Mouse (Mus musculus) heart, embryonic 11.5 days (tissue): ENCODE measurements at regions not wholly inside any gene's neighbourhood (a gene's known extent, or its start where the extent isn't known, plus 50 kb on each side); places are given as distances from the start of the nearest gene placed in this dataset.

Source experiments
- ATAC-seq: fragments of 200-750 bp; cut with Nextera tagmentation; replicated peaks from 2 replicates; pipeline ENCODE4 v1.8.0; 2017; ENCODE audit warnings: moderate library complexity; ENCODE audit not compliant: insufficient number of reproducible peaks, low FRiP score, low TSS enrichment
- H3K27ac ChIP-seq: fragments of 300-500 bp; sonication (generic); 2 replicates; pipeline ENCODE4 v1.5.1; 2014; ENCODE audit warnings: mild to moderate bottlenecking, low read depth, low read length
- H3K27me3 ChIP-seq: fragments of 300-500 bp; sonication (generic); 2 replicates; pipeline ENCODE4 v1.6.1; 2014; ENCODE audit warnings: mild to moderate bottlenecking, low read length, mixed read lengths; ENCODE audit not compliant: control insufficient read depth, insufficient read depth
- H3K36me3 ChIP-seq: fragments of 300-500 bp; sonication (generic); 2 replicates; pipeline ENCODE4 v1.6.1; 2014; ENCODE audit warnings: mild to moderate bottlenecking, low read length, moderate library complexity, mixed read lengths; ENCODE audit not compliant: control insufficient read depth, insufficient read depth
- H3K4me1 ChIP-seq: fragments of 300-500 bp; sonication (generic); 2 replicates; pipeline ENCODE4 v1.6.1; 2014; ENCODE audit warnings: low read length; ENCODE audit not compliant: control insufficient read depth, insufficient read depth
- H3K4me2 ChIP-seq: fragments of 300-500 bp; sonication (generic); 2 replicates; pipeline ENCODE4 v1.6.1; 2014; ENCODE audit warnings: mild to moderate bottlenecking, moderate library complexity
- H3K4me3 ChIP-seq: fragments of 300-500 bp; sonication (generic); 2 replicates; pipeline ENCODE4 v1.5.1; 2014; ENCODE audit warnings: low read depth, low read length
- H3K9ac ChIP-seq: fragments of 300-500 bp; sonication (generic); 2 replicates; pipeline ENCODE4 v1.6.1; 2014; ENCODE audit warnings: mild to moderate bottlenecking, low read depth, low read length, moderate library complexity
- H3K9me3 ChIP-seq: fragments of 300-500 bp; sonication (generic); replicated peaks from 2 replicates; pipeline ENCODE4 v1.6.1; 2016; ENCODE audit warnings: low read length; ENCODE audit not compliant: control insufficient read depth
- WGBS: fragments of 180-500 bp; shearing (Covaris S2); extraction: QIAGEN DNeasy Blood & Tissue Kit; methylation state at CpG from one replicate; pipeline ENCODE4 v1.1.7; 2014; ENCODE audit not compliant: insufficient replicate concordance; 5-methylcytosine and 5-hydroxymethylcytosine counted together

DNA sequence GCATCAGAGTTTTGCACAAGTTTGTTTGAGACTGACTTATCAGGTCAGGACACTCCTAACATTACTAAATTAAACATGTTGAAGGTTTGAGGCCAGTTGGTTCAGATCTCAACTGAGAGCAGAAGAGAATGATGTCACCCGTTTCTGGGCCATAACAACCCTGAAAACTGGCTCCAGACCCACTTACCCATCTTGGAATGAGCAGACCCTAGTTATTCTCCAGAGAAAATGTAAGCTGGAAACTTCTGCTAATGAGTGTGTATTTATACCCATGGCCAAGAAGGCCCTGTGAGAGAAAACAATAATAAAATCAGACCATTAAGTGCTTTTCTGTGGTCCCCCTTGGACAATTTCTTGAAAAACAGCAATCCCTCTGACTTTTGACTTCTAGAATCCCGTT is 282.4 kb upstream of the Nfe2l3 start:
- H3K9ac ChIP-seq = no peak overlapping the region
- H3K4me2 ChIP-seq = no peak overlapping the region
- no peak overlapping the region for H3K27ac ChIP-seq
- no peak overlapping the region for H3K4me3 ChIP-seq
- no peaks in the 10 kb centered on the region for H3K36me3 ChIP-seq
- WGBS = 75% methylated on average over 2 of the region's 2 CpGs
- no peaks in the 10 kb centered on the region for H3K9me3 ChIP-seq
- no peaks in the 10 kb centered on the region for H3K27me3 ChIP-seq
- ATAC-seq = no peak
- H3K4me1 ChIP-seq = no peaks in the 10 kb centered on the region

DNA sequence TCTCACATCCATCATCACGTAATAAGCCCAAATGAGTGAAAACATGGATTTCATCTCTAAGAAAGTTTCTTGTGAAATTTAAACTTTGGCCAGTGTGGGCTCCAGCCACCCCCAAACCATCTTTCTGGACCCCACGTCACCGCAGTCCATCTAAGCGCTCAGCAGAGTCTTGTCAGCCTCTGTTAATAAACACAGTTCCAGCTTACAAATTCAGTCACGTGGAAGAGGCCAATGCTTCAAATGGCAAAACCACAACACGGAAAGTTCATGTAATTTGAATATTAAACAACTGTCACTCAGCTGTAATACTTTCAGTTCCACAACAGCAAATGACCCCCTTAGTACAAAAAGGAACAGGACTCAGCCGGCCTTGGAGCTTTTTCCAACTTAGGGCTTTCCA is 282.0 kb upstream of the Nfe2l3 start:
- H3K4me2 ChIP-seq = no peak overlapping the region
- WGBS = 88% methylated on average over 7 of the region's 7 CpGs
- ATAC-seq = no peak

DNA sequence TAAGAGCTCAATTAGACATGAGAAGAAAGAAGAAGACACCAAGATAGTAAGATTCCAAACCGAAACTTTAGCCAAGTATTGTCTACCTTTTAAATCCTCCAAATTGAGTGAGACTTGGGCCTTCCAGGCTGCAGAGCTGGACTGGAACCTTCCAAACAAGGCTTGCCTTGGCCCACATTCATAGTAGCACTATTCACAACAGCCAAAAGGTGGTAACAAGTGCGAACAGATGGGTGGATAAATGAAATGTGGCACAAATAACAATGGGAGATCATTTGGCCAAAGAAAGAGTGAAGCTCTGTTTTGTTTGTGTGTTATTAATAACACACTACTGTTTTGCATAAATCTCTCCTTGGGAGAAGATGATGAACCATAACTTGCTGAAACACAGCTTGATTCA is 281.6 kb upstream of the Nfe2l3 start:
- Histone ChIP-seq H3K9me3 (no peaks in the 10 kb centered on the region), H3K4me2 (no peak overlapping the region), H3K4me1 (no peaks in the 10 kb centered on the region), H3K36me3 (no peaks in the 10 kb centered on the region), H3K9ac (no peak overlapping the region), H3K27ac (no peak overlapping the region), H3K27me3 (no peaks in the 10 kb centered on the region), H3K4me3 (no peak overlapping the region)
- no peak for ATAC-seq
- WGBS = 75% methylated on average over 2 of the region's 2 CpGs

More for the DNA sequence above, 282.0 kb upstream of the Nfe2l3 start:
- H3K36me3 ChIP-seq = no peaks in the 10 kb centered on the region
- H3K27me3 ChIP-seq = no peaks in the 10 kb centered on the region
- no peak overlapping the region for H3K9ac ChIP-seq
- no peaks in the 10 kb centered on the region for H3K4me1 ChIP-seq
- no peak overlapping the region for H3K4me3 ChIP-seq
- H3K9me3 ChIP-seq = no peaks in the 10 kb centered on the region
- no peak overlapping the region for H3K27ac ChIP-seq

DNA sequence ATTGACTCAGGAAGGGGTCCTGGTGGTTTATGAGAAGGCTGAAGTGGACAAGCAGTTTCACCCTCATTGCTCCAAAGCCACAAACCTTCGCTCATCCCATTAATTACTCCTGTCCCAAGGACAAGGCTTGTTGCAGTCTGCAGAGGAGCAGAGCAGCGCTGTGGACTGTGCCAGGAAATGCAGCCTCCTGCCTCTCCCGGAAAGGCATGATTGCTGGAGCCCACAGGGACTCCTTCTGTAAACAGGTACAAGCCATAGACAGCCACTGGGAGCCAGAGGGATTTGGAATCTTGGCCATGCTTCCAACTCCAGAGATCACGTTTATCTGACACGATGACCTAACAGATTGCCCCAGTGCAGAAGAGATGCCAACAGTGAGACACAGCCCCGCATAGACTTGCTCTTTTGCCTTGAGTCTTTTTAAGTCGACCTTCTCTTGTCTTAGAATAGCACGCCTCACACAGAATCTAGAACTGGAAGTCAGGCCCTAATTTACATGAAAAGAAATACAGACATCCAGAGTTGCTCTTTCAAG is 275.6 kb upstream of the Nfe2l3 start:
- WGBS = 53% methylated on average over 8 of the region's 8 CpGs
- Histone ChIP-seq H3K4me3 (no peak overlapping the region), H3K4me2 (no peak overlapping the region), H3K27me3 (no peaks in the 10 kb centered on the region), H3K27ac (no peak overlapping the region), H3K36me3 (no peaks in the 10 kb centered on the region), H3K9me3 (no peaks in the 10 kb centered on the region), H3K4me1 (peaks cover 11% of the 10 kb centered on the region; the same call in 1 of the 2 replicates), H3K9ac (no peak overlapping the region)
- ATAC-seq = no peak

DNA sequence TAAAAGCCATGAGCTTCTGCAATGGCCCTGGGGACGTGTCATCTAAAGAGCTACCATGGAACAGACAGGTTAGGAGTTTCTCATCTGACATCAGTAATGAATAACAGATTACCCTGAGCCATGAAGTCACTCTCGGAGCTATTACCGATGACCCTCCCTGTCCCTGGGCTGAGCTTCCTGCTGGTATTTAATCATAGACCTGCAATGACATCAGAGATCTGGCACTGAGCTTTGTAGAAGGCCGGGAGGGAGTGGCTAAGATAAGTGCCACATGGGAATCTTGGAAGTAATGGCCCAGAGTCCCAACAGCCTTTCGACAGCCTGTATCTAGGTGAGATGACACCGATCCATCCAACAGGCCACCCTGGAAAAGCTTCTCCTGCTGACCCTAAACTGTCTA is 271.3 kb upstream of the Nfe2l3 start:
- peaks cover 20% of the 10 kb centered on the region for H3K4me1 ChIP-seq
- ATAC-seq = no peak
- no peak overlapping the region for H3K4me2 ChIP-seq
- no peak overlapping the region for H3K9ac ChIP-seq
- H3K27me3 ChIP-seq = no peaks in the 10 kb centered on the region
- 38% methylated on average over 6 of the region's 6 CpGs for WGBS
- no peaks in the 10 kb centered on the region for H3K36me3 ChIP-seq
- no peaks in the 10 kb centered on the region for H3K9me3 ChIP-seq
- no peak overlapping the region for H3K4me3 ChIP-seq
- 0 out of 2 replicates have a peak overlapping the region, but pooled peaks have one; percentile 12 for H3K27ac ChIP-seq

DNA sequence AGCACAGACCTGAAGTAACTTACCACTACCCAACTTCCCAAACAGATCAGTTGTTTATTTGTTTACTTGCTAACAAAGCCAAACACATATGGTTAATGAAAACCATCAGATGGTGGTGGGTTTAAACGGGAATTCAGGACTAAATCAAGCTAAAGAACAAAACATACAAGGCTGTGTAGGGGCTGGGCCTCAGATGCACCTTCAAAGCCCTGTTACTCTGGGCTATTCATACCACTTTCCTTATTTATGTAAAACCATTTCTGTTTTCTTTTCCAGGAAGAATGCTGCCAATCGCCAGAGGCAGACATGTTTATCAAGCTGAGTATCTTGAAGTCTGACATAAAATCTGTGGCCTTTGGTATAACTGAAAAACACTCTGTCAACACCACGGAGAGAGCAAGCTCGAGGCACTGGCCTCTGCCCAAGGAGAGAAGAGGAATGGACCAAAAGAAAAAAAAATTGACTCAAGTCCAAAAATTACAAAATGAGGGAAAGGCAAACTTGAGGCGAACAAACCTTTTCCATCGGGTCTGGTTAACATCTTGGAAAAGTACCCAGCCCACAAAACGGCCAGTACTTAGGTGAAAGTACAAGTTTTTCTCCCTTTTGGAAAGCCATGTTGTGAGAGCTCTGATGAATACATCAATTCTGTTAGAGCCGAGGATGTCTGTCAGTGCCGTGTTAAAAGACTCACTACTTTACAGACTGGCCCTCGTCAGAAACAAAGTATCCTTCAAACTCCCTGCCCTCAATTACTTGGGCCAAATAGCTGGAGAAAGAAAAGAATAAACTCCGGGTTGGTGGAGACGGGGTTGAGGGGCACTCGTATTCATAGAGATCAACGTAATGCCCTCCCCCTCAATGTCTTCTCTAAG is 270.0 kb upstream of the Nfe2l3 start:
- H3K4me2 ChIP-seq = no peak overlapping the region
- ATAC-seq = no peak
- no peaks in the 10 kb centered on the region for H3K9me3 ChIP-seq
- H3K9ac ChIP-seq = no peak overlapping the region
- H3K4me3 ChIP-seq = no peak overlapping the region
- no peaks in the 10 kb centered on the region for H3K36me3 ChIP-seq
- peak overlapping the region; percentile 78 for H3K27ac ChIP-seq
- WGBS = 56% methylated on average over 14 of the region's 14 CpGs
- H3K27me3 ChIP-seq = no peaks in the 10 kb centered on the region
- peaks cover 15% of the 10 kb centered on the region for H3K4me1 ChIP-seq

DNA sequence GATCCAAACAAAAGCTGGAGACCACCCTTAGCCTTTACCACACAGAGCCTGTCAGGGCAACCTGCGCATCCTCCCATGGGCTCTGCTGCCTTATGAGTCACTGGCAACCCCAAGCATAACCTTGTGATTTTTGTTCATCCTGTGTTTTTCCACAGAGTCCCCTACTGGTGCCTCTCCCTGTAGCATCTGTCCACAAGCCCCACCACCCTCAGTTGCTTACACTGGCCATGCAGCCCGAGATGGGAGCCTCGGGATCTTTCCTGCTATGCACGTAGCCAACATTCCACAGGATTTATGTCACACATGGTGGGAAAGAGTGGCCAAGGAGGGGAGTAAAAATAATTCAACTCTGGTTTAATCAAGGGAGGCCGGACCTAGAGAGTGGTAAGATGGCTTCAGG is 269.2 kb upstream of the Nfe2l3 start:
- WGBS = 34% methylated on average over 5 of the region's 5 CpGs
- H3K4me1 ChIP-seq = peaks cover 15% of the 10 kb centered on the region
- H3K27ac ChIP-seq = peak overlapping the region; percentile 78
- H3K36me3 ChIP-seq = no peaks in the 10 kb centered on the region
- ATAC-seq = no peak
- no peaks in the 10 kb centered on the region for H3K9me3 ChIP-seq
- no peak overlapping the region for H3K9ac ChIP-seq
- no peak overlapping the region for H3K4me2 ChIP-seq
- H3K4me3 ChIP-seq = no peak overlapping the region
- no peaks in the 10 kb centered on the region for H3K27me3 ChIP-seq

DNA sequence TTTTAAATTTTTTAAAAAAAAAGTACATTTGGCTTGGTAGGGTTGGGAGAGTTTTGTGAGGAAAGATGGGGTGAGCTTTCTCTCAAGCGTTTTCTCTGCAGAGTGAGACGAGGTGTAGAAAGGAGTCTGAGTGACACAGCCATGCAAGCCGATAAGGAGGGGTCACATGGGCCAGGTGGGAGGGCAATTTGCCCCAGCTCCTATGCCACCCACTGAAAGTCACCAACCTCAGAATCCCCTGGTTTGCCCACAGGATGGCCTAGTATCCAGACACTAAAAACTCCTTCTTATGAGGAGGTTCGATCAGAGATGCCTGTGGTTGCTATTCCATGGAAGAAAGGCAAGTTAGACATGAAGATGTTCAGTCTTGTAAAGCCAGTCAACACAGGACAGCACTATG is 268.6 kb upstream of the Nfe2l3 start:
- no peaks in the 10 kb centered on the region for H3K9me3 ChIP-seq
- H3K27ac ChIP-seq = peak overlapping the region; percentile 62; the same call in 1 of the 2 replicates
- H3K4me1 ChIP-seq = peaks cover 20% of the 10 kb centered on the region
- H3K4me3 ChIP-seq = no peak overlapping the region
- no peaks in the 10 kb centered on the region for H3K36me3 ChIP-seq
- 0 out of 2 replicates have a peak overlapping the region, but pooled peaks have one; percentile 34 for H3K9ac ChIP-seq
- H3K4me2 ChIP-seq = peak overlapping the region; percentile 29
- WGBS = 30% methylated on average over 4 of the region's 4 CpGs
- no peaks in the 10 kb centered on the region for H3K27me3 ChIP-seq
- no peak for ATAC-seq

DNA sequence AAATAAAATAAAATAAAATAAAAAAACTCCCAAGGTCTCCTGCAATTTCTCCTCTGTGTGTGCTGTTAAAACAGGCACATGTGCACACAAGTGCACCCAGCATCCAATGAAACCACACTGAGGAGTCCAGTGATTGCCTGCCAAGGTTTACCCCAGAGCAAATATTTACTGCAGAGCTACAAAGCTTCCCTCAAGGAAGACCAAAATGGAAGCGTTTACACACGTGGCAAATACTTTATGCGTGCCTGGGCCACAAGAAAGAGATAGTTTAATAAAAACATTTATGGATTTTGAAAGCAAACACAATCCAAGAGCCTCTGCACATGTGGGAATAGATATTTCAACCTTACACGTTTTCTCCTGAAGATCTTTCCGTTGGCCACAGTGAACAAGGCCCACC is 265.4 kb upstream of the Nfe2l3 start:
- Histone ChIP-seq H3K36me3 (no peaks in the 10 kb centered on the region), H3K4me2 (no peak overlapping the region), H3K9me3 (no peaks in the 10 kb centered on the region), H3K9ac (no peak overlapping the region), H3K4me1 (peaks cover 19% of the 10 kb centered on the region), H3K4me3 (no peak overlapping the region), H3K27ac (no peak overlapping the region), H3K27me3 (no peaks in the 10 kb centered on the region)
- no peak for ATAC-seq
- WGBS = 76% methylated on average over 5 of the region's 5 CpGs
